Mouse (Mus musculus) bone marrow macrophage, adult 2 months (primary cell): Measurements from ENCODE around the gene Tbx21. TPM values are rescaled to one million over a fixed set of nuclear protein-coding genes. Genes with fewer than 3 reads are reported as not detected.

ENCODE experiments used
- H3K27ac ChIP-seq: 2 replicates; pipeline ENCODE4 v1.5.1; 2012; ENCODE audit warnings: low read depth, low read length; ENCODE audit not compliant: insufficient read depth
- H3K4me1 ChIP-seq: 2 replicates; pipeline ENCODE4 v1.6.1; 2012; ENCODE audit warnings: low read length; ENCODE audit not compliant: control insufficient read depth, insufficient read depth
- H3K4me3 ChIP-seq: 2 replicates; pipeline ENCODE4 v1.5.1; 2012; ENCODE audit warnings: mild to moderate bottlenecking, low read length, moderate library complexity; ENCODE audit not compliant: insufficient read depth
- CTCF ChIP-seq: IDR thresholded peaks from 2 replicates; pipeline ENCODE4 v1.5.1; 2012; ENCODE audit warnings: low read depth, mild to moderate bottlenecking, low read length, moderate library complexity
- POLR2A ChIP-seq: IDR thresholded peaks from 2 replicates; pipeline ENCODE4 v1.6.1; 2012; ENCODE audit warnings: mild to moderate bottlenecking, low read depth, low read length, borderline replicate concordance
- polyA plus RNA-seq: library from polyadenylated mRNA; stranded (reverse); fragments of >200 nt; gene quantifications from 2 replicates; pipeline ENCODE4 v1.2.4, GENCODE M21; 2012; ENCODE audit not compliant: missing spikeins, insufficient read depth, insufficient read length

Gene Tbx21
- polyA plus RNA-seq, 1 experiment: not detected

- Histone ChIP-seq H3K4me3 (no peak overlapping the region), H3K4me1 (no peaks in the 10 kb centered on the region), H3K27ac (no peak overlapping the region)
- TF ChIP-seq CTCF (no peak), POLR2A (no peak)
Observed at GRCm38 (mm10) chr11:97133270-97133669, 18.1 kb upstream of the Tbx21 start.

GRCm38 (mm10) chr11:97132185-97132584, 17.1 kb upstream of the Tbx21 start:
- no peak overlapping the region for H3K4me3 ChIP-seq
- TF ChIP-seq CTCF: no peak
- TF ChIP-seq POLR2A: no peak
- peaks cover 3% of the 10 kb centered on the region for H3K4me1 ChIP-seq
- no peak overlapping the region for H3K27ac ChIP-seq

GRCm38 (mm10) chr11:97131683-97132082, 16.6 kb upstream of the Tbx21 start:
- no peak for TF ChIP-seq CTCF
- TF ChIP-seq POLR2A: no peak
- Histone ChIP-seq H3K4me3 (no peak overlapping the region), H3K27ac (no peak overlapping the region), H3K4me1 (peaks cover 4% of the 10 kb centered on the region)

- Histone ChIP-seq H3K4me1 (peaks cover 7% of the 10 kb centered on the region), H3K27ac (no peak overlapping the region), H3K4me3 (no peak overlapping the region)
- TF ChIP-seq CTCF (no peak), POLR2A (no peak)
Observed at GRCm38 (mm10) chr11:97130318-97130717, 15.2 kb upstream of the Tbx21 start.

- TF ChIP-seq POLR2A (no peak), CTCF (no peak)
- Histone ChIP-seq H3K4me3 (no peak overlapping the region), H3K27ac (no peak overlapping the region), H3K4me1 (peaks cover 7% of the 10 kb centered on the region)
Observed at GRCm38 (mm10) chr11:97128956-97129355, 13.8 kb upstream of the Tbx21 start.

- H3K4me3 ChIP-seq: peak overlapping the region; percentile 57
- peaks cover 7% of the 10 kb centered on the region for H3K4me1 ChIP-seq
- TF ChIP-seq CTCF (no peak), POLR2A (no peak)
- no peak overlapping the region for H3K27ac ChIP-seq
Observed at GRCm38 (mm10) chr11:97127470-97128223, 12.5 kb upstream of the Tbx21 start.

- peak overlapping the region; percentile 57 for H3K4me3 ChIP-seq
- H3K27ac ChIP-seq: no peak overlapping the region
- no peak for TF ChIP-seq CTCF
- TF ChIP-seq POLR2A: no peak
- peaks cover 7% of the 10 kb centered on the region for H3K4me1 ChIP-seq
Observed at GRCm38 (mm10) chr11:97126645-97127468, 11.7 kb upstream of the Tbx21 start.

GRCm38 (mm10) chr11:97124266-97125036, 9.3 kb upstream of the Tbx21 start:
- TF ChIP-seq CTCF: no peak
- Histone ChIP-seq H3K4me3 (no peak overlapping the region), H3K27ac (no peak overlapping the region), H3K4me1 (peaks cover 7% of the 10 kb centered on the region)

- TF ChIP-seq CTCF (no peak), POLR2A (no peak)
- Histone ChIP-seq H3K4me3 (no peak overlapping the region), H3K27ac (no peak overlapping the region), H3K4me1 (peaks cover 7% of the 10 kb centered on the region)
Observed at GRCm38 (mm10) chr11:97123282-97123890, 8.3 kb upstream of the Tbx21 start.

GRCm38 (mm10) chr11:97120641-97121040, 5.5 kb upstream of the Tbx21 start:
- no peak overlapping the region for H3K27ac ChIP-seq
- H3K4me3 ChIP-seq: no peak overlapping the region
- no peak for TF ChIP-seq CTCF
- no peak for TF ChIP-seq POLR2A
- H3K4me1 ChIP-seq: no peaks in the 10 kb centered on the region
